Comparison of ENCODE assay signal across 10 mouse cellular contexts in genomic region chr11:96003100-96003900, GRCm38 (mm10). TPM values are rescaled to one million over a fixed set of nuclear protein-coding genes. Genes with fewer than 3 reads are reported as not detected.
DNase-seq lines count a peak whose midpoint lies in the region; ATAC-seq and TF ChIP-seq lines count a peak whose summit lies in the region.
"Had no signal": no experiment of that assay in that cellular context is flagged by ENCODE, and none has a peak within 500 bp of the region (broad histone marks: within the 10 kb centered on the region; RNA-seq: fewer than 3 reads in every experiment).

No protein-coding gene starts in this region.

- no peaks in the 10 kb centered on the region for H3K27me3 ChIP-seq in lung, embryonic 14.5 days (ENCODE audit: insufficient read depth, low read length)
- no peaks in the 10 kb centered on the region for H3K27me3 ChIP-seq in forebrain, embryonic 15.5 days
- H3K27me3 ChIP-seq in liver, embryonic 13.5 days, result peaks cover 19% of the 10 kb centered on the region
- H3K27me3 ChIP-seq in stomach, embryonic 16.5 days (ENCODE audit: control insufficient read depth, insufficient read depth, low read length), result no peaks in the 10 kb centered on the region
- H3K27me3 ChIP-seq in kidney, adult 2 months (replicated peaks; ENCODE audit: control insufficient read depth, insufficient read depth, low read length), result peaks cover 26% of the 10 kb centered on the region

- H3K36me3 ChIP-seq in lung, embryonic 14.5 days (ENCODE audit: insufficient read depth), result peaks cover 4% of the 10 kb centered on the region; the same call in 1 of the 2 replicates
- H3K36me3 ChIP-seq in forebrain, embryonic 15.5 days, result no peaks in the 10 kb centered on the region
- peaks cover 8% of the 10 kb centered on the region; the same call in 1 of the 2 replicates for H3K36me3 ChIP-seq in liver, embryonic 13.5 days
- H3K36me3 ChIP-seq in stomach, embryonic 16.5 days (ENCODE audit: control insufficient read depth, insufficient read depth, low read length), result no peaks in the 10 kb centered on the region
- H3K36me3 ChIP-seq in kidney, adult 2 months (ENCODE audit: control insufficient read depth, insufficient read depth, low read length), result no peaks in the 10 kb centered on the region

- TF ChIP-seq CTCF in lung, embryonic 14.5 days (IDR thresholded peaks at IDR 0.05; ENCODE audit: low read depth), result no peak
- no peak for TF ChIP-seq CTCF in lung, adult 2 months (IDR thresholded peaks at IDR 0.05; ENCODE audit: insufficient read depth, low read length)
- no peak for TF ChIP-seq CTCF in kidney, adult 2 months (conservative IDR thresholded peaks at IDR 0.05; ENCODE audit: insufficient read depth, insufficient read length, low read depth, low read length)

- WGBS in lung, embryonic 14.5 days, result 3% methylated on average over 12 of the region's 12 CpGs
- WGBS in lung, adult 2 months, result 52% methylated on average over 12 of the region's 12 CpGs
- WGBS in forebrain, embryonic 15.5 days, result under 1% methylated on average over 12 of the region's 12 CpGs
- 9% methylated on average over 12 of the region's 12 CpGs for WGBS in liver, embryonic 13.5 days (ENCODE audit: insufficient replicate concordance)
- 9% methylated on average over 12 of the region's 12 CpGs for WGBS in stomach, embryonic 16.5 days
- 69% methylated on average over 12 of the region's 12 CpGs for WGBS in kidney, adult 2 months

- peak overlapping the region; percentile 33; the same call in 1 of the 2 replicates for H3K27ac ChIP-seq in lung, embryonic 14.5 days (ENCODE audit: low read depth)
- peak overlapping the region; percentile 58 for H3K27ac ChIP-seq in forebrain, embryonic 15.5 days (replicated peaks)
- peak overlapping the region; percentile 34; the same call in 1 of the 2 replicates for H3K27ac ChIP-seq in liver, embryonic 13.5 days
- 0 out of 2 replicates have a peak overlapping the region, but pooled peaks have one; percentile 1 for H3K27ac ChIP-seq in stomach, embryonic 16.5 days (ENCODE audit: low read length)
- no peak overlapping the region for H3K27ac ChIP-seq in kidney, adult 2 months (ENCODE audit: insufficient read depth, low read depth, low read length)

- ATAC-seq in lung, embryonic 14.5 days (ENCODE audit: insufficient read depth), result no peak
- no peak for ATAC-seq in forebrain, embryonic 15.5 days (replicated peaks)
- ATAC-seq in liver, embryonic 13.5 days (ENCODE audit: low read depth), result no peak
- ATAC-seq in stomach, embryonic 16.5 days (ENCODE audit: insufficient read depth, low FRiP score), result no peak

- DNase-seq in lung, embryonic 14.5 days, result peak; percentile 56
- DNase-seq in lung, adult 2 months, result no peak
- DNase-seq in liver, embryonic 13.5 days, result no peak
- DNase-seq in adrenal gland, postnatal 14 days, result no peak
- no peak for DNase-seq in frontal cortex, postnatal 36 days (ENCODE audit: low spot score in 2 of 2)
- no peak for DNase-seq in kidney, adult 2 months

- H3K9me3 ChIP-seq in lung, embryonic 14.5 days (ENCODE audit: low read depth, low read length), result no peaks in the 10 kb centered on the region
- no peaks in the 10 kb centered on the region for H3K9me3 ChIP-seq in forebrain, embryonic 15.5 days
- no peaks in the 10 kb centered on the region for H3K9me3 ChIP-seq in liver, embryonic 13.5 days (replicated peaks)
- H3K9me3 ChIP-seq in stomach, embryonic 16.5 days (replicated peaks; ENCODE audit: control insufficient read depth, low read length), result no peaks in the 10 kb centered on the region

- H3K4me3 ChIP-seq in lung, embryonic 14.5 days (ENCODE audit: low read depth, low read length), result peak overlapping the region; percentile 90
- no peak overlapping the region for H3K4me3 ChIP-seq in lung, adult 2 months (replicated peaks; ENCODE audit: extremely low read depth, low read depth, low read length)
- H3K4me3 ChIP-seq in forebrain, embryonic 15.5 days, result peak overlapping the region; percentile 74
- H3K4me3 ChIP-seq in liver, embryonic 13.5 days (replicated peaks), result peak overlapping the region; percentile 82
- H3K4me3 ChIP-seq in stomach, embryonic 16.5 days (replicated peaks; ENCODE audit: low read length), result peak overlapping the region; percentile 84
- no peak overlapping the region for H3K4me3 ChIP-seq in kidney, adult 2 months (ENCODE audit: insufficient read depth, low read depth, low read length)

- H3K4me2 ChIP-seq in lung, embryonic 14.5 days, result peak overlapping the region; percentile 83
- peak overlapping the region; percentile 82 for H3K4me2 ChIP-seq in forebrain, embryonic 15.5 days (replicated peaks)
- H3K4me2 ChIP-seq in liver, embryonic 13.5 days, result peak overlapping the region; percentile 98
- H3K4me2 ChIP-seq in stomach, embryonic 16.5 days (ENCODE audit: low read depth, low read length), result peak overlapping the region; percentile 92

- H3K4me1 ChIP-seq in lung, embryonic 14.5 days (ENCODE audit: insufficient read depth), result peaks cover 10% of the 10 kb centered on the region; the same call in 1 of the 2 replicates
- peaks cover 2% of the 10 kb centered on the region; the same call in 1 of the 2 replicates for H3K4me1 ChIP-seq in lung, adult 2 months (ENCODE audit: control insufficient read depth, insufficient read depth, low read length)
- H3K4me1 ChIP-seq in forebrain, embryonic 15.5 days, result peaks cover 41% of the 10 kb centered on the region
- H3K4me1 ChIP-seq in liver, embryonic 13.5 days (replicated peaks), result peaks cover 86% of the 10 kb centered on the region
- peaks cover 30% of the 10 kb centered on the region for H3K4me1 ChIP-seq in stomach, embryonic 16.5 days (ENCODE audit: control insufficient read depth, insufficient read depth, low read length)
- no peaks in the 10 kb centered on the region for H3K4me1 ChIP-seq in kidney, adult 2 months (ENCODE audit: control insufficient read depth, insufficient read depth, low read length)

- H3K9ac ChIP-seq in lung, embryonic 14.5 days, result peak overlapping the region; percentile 54
- peak overlapping the region; percentile 29 for H3K9ac ChIP-seq in forebrain, embryonic 15.5 days (replicated peaks)
- peak overlapping the region; percentile 89 for H3K9ac ChIP-seq in liver, embryonic 13.5 days
- peak overlapping the region; percentile 53 for H3K9ac ChIP-seq in stomach, embryonic 16.5 days (ENCODE audit: low read length)

- TF ChIP-seq POLR2A in lung, adult 2 months (IDR thresholded peaks at IDR 0.05; ENCODE audit: borderline replicate concordance, extremely low read depth, low read depth, low read length), result no peak
- no peak for TF ChIP-seq POLR2A in kidney, adult 2 months (IDR thresholded peaks at IDR 0.05; ENCODE audit: low read depth, low read length)

RNA-seq across cellular contexts. Expression of gene Igf2bp1, which starts 2.4 kb away (rescaled TPM):
- 25.6 and 30.9 TPM in 2 replicates for polyA plus RNA-seq in lung, embryonic 14.5 days (2014; fragmentation: Nextera tagmentation; extraction: Ambion mirVana)
- polyA plus RNA-seq in lung, adult 2 months (2012; rRNA removed), result 1.4 and 1.6 TPM in 2 replicates
- 22.0 and 27.1 TPM in 2 replicates for polyA plus RNA-seq in forebrain, embryonic 15.5 days (2015; fragmentation: Nextera tagmentation; extraction: Ambion mirVana)
- polyA plus RNA-seq in liver, embryonic 13.5 days (2015; fragmentation: Nextera tagmentation; extraction: Ambion mirVana), result 20.8 and 23.9 TPM in 2 replicates
- polyA plus RNA-seq in stomach, embryonic 16.5 days (2015; fragmentation: Nextera tagmentation; extraction: Ambion mirVana), result 24.1 and 26.7 TPM in 2 replicates
- total RNA-seq in adrenal gland, postnatal 14 days (2021), result 5.0 and 8.4 TPM in 2 replicates
- 1.0 and 1.1 TPM in 2 replicates for polyA plus RNA-seq in kidney, adult 2 months (2012; rRNA removed)
- total RNA-seq: liver, adult 2 months had no signal
- polyA plus RNA-seq: liver, adult 2 months had no signal

RNA-seq across cellular contexts. Expression of gene Gip, which starts 21.0 kb away (rescaled TPM):
- not detected in 2 replicates for polyA plus RNA-seq in lung, embryonic 14.5 days (2014; fragmentation: Nextera tagmentation; extraction: Ambion mirVana)
- not detected in 2 replicates for polyA plus RNA-seq in lung, adult 2 months (2012; rRNA removed)
- polyA plus RNA-seq in forebrain, embryonic 15.5 days (2015; fragmentation: Nextera tagmentation; extraction: Ambion mirVana), result not detected in 2 replicates
- polyA plus RNA-seq in liver, embryonic 13.5 days (2015; fragmentation: Nextera tagmentation; extraction: Ambion mirVana), result not detected in 2 replicates
- polyA plus RNA-seq in stomach, embryonic 16.5 days (2015; fragmentation: Nextera tagmentation; extraction: Ambion mirVana), result 2.5 and 5.3 TPM in 2 replicates
- not detected in 2 replicates for total RNA-seq in adrenal gland, postnatal 14 days (2021)
- polyA plus RNA-seq in kidney, adult 2 months (2012; rRNA removed), result not detected in 2 replicates
- total RNA-seq: liver, adult 2 months had no signal
- polyA plus RNA-seq: cortical plate, adult 2 months; liver, adult 2 months had no signal

RNA-seq across cellular contexts. Expression of gene Snf8, which starts 31.4 kb away (rescaled TPM):
- 37.2 and 37.6 TPM in 2 replicates for polyA plus RNA-seq in lung, embryonic 14.5 days (2014; fragmentation: Nextera tagmentation; extraction: Ambion mirVana)
- polyA plus RNA-seq in lung, adult 2 months (2012; rRNA removed), result 18.1 and 24.1 TPM in 2 replicates
- polyA plus RNA-seq in forebrain, embryonic 15.5 days (2015; fragmentation: Nextera tagmentation; extraction: Ambion mirVana), result 136 and 142 TPM in 2 replicates
- 87.0 and 88.9 TPM in 2 replicates for polyA plus RNA-seq in liver, embryonic 13.5 days (2015; fragmentation: Nextera tagmentation; extraction: Ambion mirVana)
- polyA plus RNA-seq in stomach, embryonic 16.5 days (2015; fragmentation: Nextera tagmentation; extraction: Ambion mirVana), result 80.5 and 92.6 TPM in 2 replicates
- 77.7 and 79.2 TPM in 2 replicates for total RNA-seq in adrenal gland, postnatal 14 days (2021)
- 35.5 and 45.9 TPM in 2 replicates for polyA plus RNA-seq in kidney, adult 2 months (2012; rRNA removed)

Comparison
In these comparisons a context has a peak if more than half of its experiments do, and no peak if none do; other contexts are left out.
1. H3K4me3 ChIP-seq: peak in lung, embryonic 14.5 days (single experiment), forebrain, embryonic 15.5 days (single experiment), liver, embryonic 13.5 days (single experiment) and stomach, embryonic 16.5 days (single experiment); none in lung, adult 2 months (single experiment) and kidney, adult 2 months (single experiment).
2. H3K9ac ChIP-seq: peak in every context shown above with its lines; median percentile 89 in liver, embryonic 13.5 days; 54 in lung, embryonic 14.5 days; 53 in stomach, embryonic 16.5 days; 29 in forebrain, embryonic 15.5 days.
3. Peak in every context shown above with its lines, with median percentiles within 50 percentile points of each other: H3K4me2 ChIP-seq.